Mouse (Mus musculus): ENCODE measurements at regions not wholly inside any gene's neighbourhood (a gene's known extent, or its start where the extent isn't known, plus 50 kb on each side); places are given as distances from the start of the nearest gene placed in this dataset.

DNA sequence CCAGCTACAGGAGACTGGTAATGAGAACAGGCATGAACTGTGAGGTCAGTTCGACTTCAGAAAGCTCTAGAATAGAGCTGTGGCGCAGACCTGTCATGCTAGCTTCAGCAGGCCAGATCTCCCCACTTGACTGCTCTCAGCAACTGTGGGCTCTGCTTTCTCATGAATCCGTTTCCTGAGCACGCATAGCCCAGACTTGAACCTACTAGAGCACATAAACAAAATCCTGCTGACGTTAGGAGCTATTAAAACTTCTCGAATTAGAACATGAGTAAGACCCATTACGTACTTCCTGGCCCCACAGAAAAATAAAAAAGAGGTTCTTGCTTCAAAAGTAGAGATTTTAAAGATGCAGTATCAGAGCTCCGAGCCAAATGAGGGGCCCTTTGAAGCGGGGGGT, 165.1 kb upstream of the Serp2 start:
- Histone ChIP-seq H3K4me1 (ENCODE audit: control insufficient read depth, insufficient read depth, low read length) (no peaks in the 10 kb centered on the region), H3K27ac (ENCODE audit: insufficient read depth, low read depth, low read length) (no peak overlapping the region), H3K4me3 (ENCODE audit: insufficient read depth, low read depth, low read length) (no peak overlapping the region)
- TF ChIP-seq CTCF (IDR thresholded peaks at IDR 0.05; ENCODE audit: insufficient read depth, low read depth, low read length) (no peak), POLR2A (IDR thresholded peaks at IDR 0.05; ENCODE audit: insufficient read depth, low read depth, low read length) (no peak)
- WGBS, result 86% methylated on average over 9 of the region's 9 CpGs

DNA sequence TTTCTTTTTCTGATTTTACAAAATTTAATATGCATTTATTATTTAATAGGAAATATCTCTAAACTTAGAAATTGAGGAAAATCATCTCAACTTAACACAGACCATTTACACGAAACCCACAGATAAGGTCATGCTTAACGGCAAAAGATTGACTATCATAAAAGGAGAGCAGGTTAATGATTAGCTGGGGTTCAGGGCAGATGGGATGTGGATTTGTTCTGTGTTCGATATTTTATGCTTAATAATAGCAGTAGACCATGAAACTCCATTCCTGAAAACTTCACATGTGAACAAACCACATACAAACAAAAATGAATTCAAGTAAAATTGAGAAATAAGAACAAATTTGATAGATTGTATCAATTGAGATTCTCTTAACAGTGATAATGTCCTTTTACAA, 160.4 kb upstream of the Serp2 start:
- Histone ChIP-seq H3K27ac (ENCODE audit: insufficient read depth, low read depth, low read length) (no peak overlapping the region), H3K4me3 (ENCODE audit: insufficient read depth, low read depth, low read length) (no peak overlapping the region), H3K4me1 (ENCODE audit: control insufficient read depth, insufficient read depth, low read length) (no peaks in the 10 kb centered on the region; the same call in 1 of the 2 replicates)
- no peak for TF ChIP-seq CTCF (IDR thresholded peaks at IDR 0.05; ENCODE audit: insufficient read depth, low read depth, low read length)
- no peak for TF ChIP-seq POLR2A (IDR thresholded peaks at IDR 0.05; ENCODE audit: insufficient read depth, low read depth, low read length)
- WGBS, result 98% methylated on average over 3 of the region's 3 CpGs

DNA sequence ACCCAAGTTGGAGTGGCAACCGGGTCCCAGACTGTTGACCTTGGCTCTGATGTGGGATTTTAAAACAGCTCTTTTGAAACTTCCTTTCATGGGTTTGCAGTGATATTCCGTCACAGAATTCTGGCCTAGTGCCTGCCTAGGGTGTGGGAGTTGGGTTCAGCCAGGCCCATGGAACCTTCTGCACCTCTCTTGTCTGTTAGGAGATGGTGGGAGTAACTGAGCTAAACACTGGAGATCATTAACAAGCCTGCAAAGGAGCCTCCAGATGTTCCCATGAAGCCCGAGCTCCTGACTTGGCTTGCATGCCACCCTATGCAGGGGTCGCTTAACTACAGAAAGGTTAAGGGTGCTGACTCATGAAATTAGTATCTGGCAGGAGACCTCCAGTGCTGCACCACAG, 158.0 kb upstream of the Serp2 start:
- 77% methylated on average over 4 of the region's 4 CpGs for WGBS
- Histone ChIP-seq H3K4me3 (ENCODE audit: insufficient read depth, low read depth, low read length) (no peak overlapping the region), H3K4me1 (ENCODE audit: control insufficient read depth, insufficient read depth, low read length) (no peaks in the 10 kb centered on the region; the same call in 1 of the 2 replicates), H3K27ac (ENCODE audit: insufficient read depth, low read depth, low read length) (no peak overlapping the region)
- TF ChIP-seq POLR2A (IDR thresholded peaks at IDR 0.05; ENCODE audit: insufficient read depth, low read depth, low read length), result no peak

DNA sequence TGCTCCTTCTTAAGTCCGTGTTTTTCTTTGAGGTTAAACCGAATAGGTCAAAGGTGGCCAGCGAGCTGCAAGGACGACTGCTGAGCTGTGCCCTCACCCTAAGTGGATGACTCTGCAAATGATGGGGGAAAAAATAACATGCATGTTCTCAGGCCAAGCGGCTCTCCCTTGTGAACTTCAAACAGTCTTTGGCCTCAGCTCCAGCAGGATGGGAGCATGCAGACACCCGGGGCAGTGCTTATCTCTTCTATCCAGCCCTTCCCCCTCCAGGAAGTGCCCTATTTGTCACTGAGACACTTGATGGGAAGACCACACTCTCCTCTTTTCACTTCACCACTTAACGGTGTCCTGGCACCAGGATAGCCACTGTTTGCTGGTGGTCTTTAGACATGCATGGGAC, 157.3 kb upstream of the Serp2 start:
- TF ChIP-seq CTCF (IDR thresholded peaks at IDR 0.05; ENCODE audit: insufficient read depth, low read depth, low read length) (no peak), POLR2A (IDR thresholded peaks at IDR 0.05; ENCODE audit: insufficient read depth, low read depth, low read length) (no peak)
- Histone ChIP-seq H3K27ac (ENCODE audit: insufficient read depth, low read depth, low read length) (no peak overlapping the region), H3K4me3 (ENCODE audit: insufficient read depth, low read depth, low read length) (no peak overlapping the region), H3K4me1 (ENCODE audit: control insufficient read depth, insufficient read depth, low read length) (no peaks in the 10 kb centered on the region; the same call in 1 of the 2 replicates)
- 85% methylated on average over 7 of the region's 7 CpGs for WGBS

DNA sequence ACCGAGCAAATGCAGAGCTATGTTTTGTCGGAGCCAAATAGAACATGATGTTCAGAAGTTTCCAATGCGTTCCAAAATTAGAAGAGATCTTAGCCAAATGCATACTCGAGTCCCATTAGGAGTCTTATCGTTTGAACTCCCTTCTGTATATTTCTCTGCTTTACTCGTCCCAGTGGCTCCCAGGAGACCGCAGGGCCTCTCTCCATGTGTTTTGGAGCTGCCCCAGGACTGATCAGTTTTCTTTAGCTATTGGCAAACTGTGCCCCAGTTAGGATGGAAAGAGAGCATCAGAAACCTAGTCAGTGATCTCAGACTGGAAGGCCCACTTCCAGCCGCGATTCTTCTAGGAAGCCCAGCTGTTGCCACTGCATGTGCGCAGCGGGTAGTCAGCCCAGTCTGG, 152.0 kb upstream of the Serp2 start:
- H3K4me3 ChIP-seq (ENCODE audit: insufficient read depth, low read depth, low read length), result no peak overlapping the region
- H3K4me1 ChIP-seq (ENCODE audit: control insufficient read depth, insufficient read depth, low read length), result no peaks in the 10 kb centered on the region
- no peak overlapping the region for H3K27ac ChIP-seq (ENCODE audit: insufficient read depth, low read depth, low read length)
- 74% methylated on average over 11 of the region's 11 CpGs for WGBS
- TF ChIP-seq CTCF (IDR thresholded peaks at IDR 0.05; ENCODE audit: insufficient read depth, low read depth, low read length), result no peak
- TF ChIP-seq POLR2A (IDR thresholded peaks at IDR 0.05; ENCODE audit: insufficient read depth, low read depth, low read length), result no peak

DNA sequence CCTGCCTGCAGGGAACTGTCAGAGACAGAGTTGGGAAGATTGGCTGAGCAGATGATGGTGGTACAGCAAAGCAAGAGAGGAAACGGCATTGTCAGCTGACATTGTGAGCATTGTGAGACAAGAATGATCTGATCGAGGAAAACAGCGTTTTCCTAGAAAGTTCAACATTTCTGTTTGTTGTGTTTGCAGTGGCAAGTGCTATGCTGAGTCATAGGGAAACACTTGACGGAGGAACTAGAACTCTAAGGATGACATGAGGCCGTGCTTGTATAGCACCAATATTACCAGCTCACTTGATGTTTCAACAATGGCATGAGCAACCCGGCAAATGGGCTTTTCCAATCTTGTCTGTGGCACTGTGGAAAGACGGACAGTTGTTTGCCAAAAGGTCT, 146.7 kb upstream of the Serp2 start:
- no peaks in the 10 kb centered on the region for H3K4me1 ChIP-seq (ENCODE audit: control insufficient read depth, insufficient read depth, low read length)
- no peak overlapping the region for H3K27ac ChIP-seq (ENCODE audit: insufficient read depth, low read depth, low read length)
- no peak overlapping the region for H3K4me3 ChIP-seq (ENCODE audit: insufficient read depth, low read depth, low read length)
- 84% methylated on average over 7 of the region's 7 CpGs for WGBS
- TF ChIP-seq CTCF (IDR thresholded peaks at IDR 0.05; ENCODE audit: insufficient read depth, low read depth, low read length), result no peak

DNA sequence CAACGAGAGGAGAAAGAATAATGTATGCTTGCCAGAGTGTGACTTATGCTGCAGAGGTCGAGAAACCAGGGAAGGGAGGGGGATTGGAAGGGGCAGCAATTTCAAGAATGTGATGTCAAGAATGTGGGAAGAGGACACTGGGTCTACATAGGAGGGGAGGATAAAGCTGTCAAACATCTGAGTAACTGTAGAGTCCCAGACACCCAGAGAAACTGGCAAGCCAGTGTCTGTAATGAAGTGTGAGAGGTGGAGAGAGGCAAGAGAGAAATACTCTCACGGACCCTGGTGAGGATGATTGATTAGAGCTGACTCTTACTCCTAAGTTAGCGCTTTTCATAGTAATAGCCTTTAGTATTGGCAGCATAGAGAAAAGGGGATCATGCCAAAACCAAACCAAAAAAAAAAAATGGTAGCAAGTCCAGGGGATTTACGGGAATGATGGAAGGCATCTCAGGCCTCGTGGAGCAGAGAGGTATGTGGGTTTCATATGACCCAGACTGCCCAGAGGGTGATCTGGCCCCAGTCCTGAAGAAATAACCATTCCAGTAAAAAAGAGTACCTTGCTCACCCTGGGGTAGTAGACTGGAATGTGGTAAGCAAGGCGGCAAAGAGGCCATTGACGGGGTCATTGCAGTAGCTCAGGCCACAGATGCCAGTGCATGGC, 146.2 kb upstream of the Serp2 start:
- no peaks in the 10 kb centered on the region for H3K4me1 ChIP-seq (ENCODE audit: control insufficient read depth, insufficient read depth, low read length)

DNA sequence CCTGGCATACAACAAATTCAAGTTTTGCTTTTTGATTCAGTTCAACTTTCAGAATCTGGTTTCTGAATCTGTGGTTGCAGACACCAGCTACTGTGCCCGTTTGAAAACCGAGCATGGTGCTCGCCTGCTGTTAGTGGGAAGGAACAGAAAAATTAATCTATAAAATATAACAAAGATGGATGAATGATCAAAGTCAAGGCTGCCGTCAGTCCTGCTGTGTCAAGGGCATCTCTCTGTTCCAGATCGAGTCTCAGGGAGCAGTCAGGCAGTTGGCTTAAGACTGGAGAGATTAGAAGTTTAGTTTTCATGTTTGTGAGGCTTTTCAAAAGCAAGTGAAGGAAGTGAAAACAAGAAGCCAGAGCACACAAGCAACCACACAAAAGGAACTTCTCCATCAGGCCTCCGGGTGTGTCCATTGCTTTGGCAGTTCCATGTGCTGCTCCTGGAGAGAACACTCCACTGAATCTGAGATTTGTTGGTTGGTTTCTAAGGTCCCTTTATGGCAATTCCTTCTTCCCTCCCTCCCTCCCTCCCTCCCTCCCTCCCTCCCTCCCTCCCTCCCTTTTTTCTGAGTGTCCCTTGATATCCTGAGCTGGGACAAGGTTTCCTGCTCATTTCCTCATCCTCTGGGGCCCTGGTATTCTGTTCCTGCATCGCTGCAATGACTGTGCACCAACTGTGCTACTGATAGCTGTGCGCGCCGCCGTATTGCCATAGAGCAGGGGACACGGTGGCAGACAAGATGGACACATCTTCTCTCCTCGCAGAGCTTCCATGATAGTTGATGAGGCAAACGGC, 145.4 kb upstream of the Serp2 start:
- no peaks in the 10 kb centered on the region for H3K4me1 ChIP-seq (ENCODE audit: control insufficient read depth, insufficient read depth, low read length)
- TF ChIP-seq POLR2A (IDR thresholded peaks at IDR 0.05; ENCODE audit: insufficient read depth, low read depth, low read length) (no peak), CTCF (IDR thresholded peaks at IDR 0.05; ENCODE audit: insufficient read depth, low read depth, low read length) (no peak)
- no peak overlapping the region for H3K27ac ChIP-seq (ENCODE audit: insufficient read depth, low read depth, low read length)
- WGBS, result 85% methylated on average over 14 of the region's 14 CpGs
- H3K4me3 ChIP-seq (ENCODE audit: insufficient read depth, low read depth, low read length), result no peak overlapping the region

More for the DNA sequence above, 146.2 kb upstream of the Serp2 start:
- 90% methylated on average over 8 of the region's 8 CpGs for WGBS
- H3K4me3 ChIP-seq (ENCODE audit: insufficient read depth, low read depth, low read length), result no peak overlapping the region
- TF ChIP-seq CTCF (IDR thresholded peaks at IDR 0.05; ENCODE audit: insufficient read depth, low read depth, low read length) (no peak), POLR2A (IDR thresholded peaks at IDR 0.05; ENCODE audit: insufficient read depth, low read depth, low read length) (no peak)
- no peak overlapping the region for H3K27ac ChIP-seq (ENCODE audit: insufficient read depth, low read depth, low read length)

DNA sequence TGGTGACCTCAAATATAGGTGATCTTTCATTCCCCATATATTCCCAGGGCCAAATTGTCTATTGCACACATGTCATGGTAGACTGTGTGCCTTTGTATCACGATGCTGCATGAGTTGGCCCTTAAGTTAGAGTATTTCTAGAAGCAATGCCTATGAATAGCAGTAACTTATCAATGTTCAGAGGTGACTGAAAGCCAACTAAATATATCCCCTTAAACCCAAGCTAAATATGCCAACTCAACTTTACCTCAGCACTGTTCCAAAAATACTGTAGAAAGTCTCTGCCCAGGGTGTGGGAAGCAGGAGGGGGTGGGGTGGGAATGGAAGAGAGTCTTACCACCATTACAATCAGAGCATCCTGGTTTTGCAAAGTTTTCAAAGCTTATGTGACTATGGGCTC, 144.6 kb upstream of the Serp2 start:
- Histone ChIP-seq H3K4me1 (ENCODE audit: control insufficient read depth, insufficient read depth, low read length) (no peaks in the 10 kb centered on the region), H3K27ac (ENCODE audit: insufficient read depth, low read depth, low read length) (no peak overlapping the region), H3K4me3 (ENCODE audit: insufficient read depth, low read depth, low read length) (no peak overlapping the region)
- TF ChIP-seq CTCF (IDR thresholded peaks at IDR 0.05; ENCODE audit: insufficient read depth, low read depth, low read length) (no peak), POLR2A (IDR thresholded peaks at IDR 0.05; ENCODE audit: insufficient read depth, low read depth, low read length) (no peak)
- 85% methylated on average over 1 of the region's 1 CpGs for WGBS

Measured in olfactory bulb, adult 2 months (tissue).